Mouse (Mus musculus): ENCODE results near the gene Srxn1.

- TF ChIP-seq CTCF (IDR thresholded peaks at IDR 0.05; ENCODE audit: low read depth, low read length) (no peak), POLR2A (IDR thresholded peaks at IDR 0.05; ENCODE audit: borderline replicate concordance, low read depth, low read length) (no peak)
These were observed 27.4 kb downstream of the Srxn1 start for GRCm38 (mm10) chr2:152132691-152133090.

Measured in bone marrow macrophage, adult 2 months (primary cell).